Mouse (Mus musculus): ENCODE data around the gene Efcab14. TPM values are rescaled to one million over a fixed set of nuclear protein-coding genes. Genes with fewer than 3 reads are reported as not detected.

Efcab14 gene
- 10 to 100 TPM; 34.0 to 35.3 TPM for total RNA-seq (2021)
- long read RNA-seq, experiment 1, full-length matches to known transcripts = 7 of 10 reads
- long read RNA-seq, experiment 1, partial matches to known transcripts = 0 of 10 reads
- long read RNA-seq, experiment 1, other reads (novel, unspliced or antisense) = 3 of 10 reads
- long read RNA-seq, experiment 2, full-length matches to known transcripts = 6 of 13 reads
- long read RNA-seq, experiment 2, partial matches to known transcripts = 2 of 13 reads
- long read RNA-seq, experiment 2, other reads (novel, unspliced or antisense) = 5 of 13 reads

DNA sequence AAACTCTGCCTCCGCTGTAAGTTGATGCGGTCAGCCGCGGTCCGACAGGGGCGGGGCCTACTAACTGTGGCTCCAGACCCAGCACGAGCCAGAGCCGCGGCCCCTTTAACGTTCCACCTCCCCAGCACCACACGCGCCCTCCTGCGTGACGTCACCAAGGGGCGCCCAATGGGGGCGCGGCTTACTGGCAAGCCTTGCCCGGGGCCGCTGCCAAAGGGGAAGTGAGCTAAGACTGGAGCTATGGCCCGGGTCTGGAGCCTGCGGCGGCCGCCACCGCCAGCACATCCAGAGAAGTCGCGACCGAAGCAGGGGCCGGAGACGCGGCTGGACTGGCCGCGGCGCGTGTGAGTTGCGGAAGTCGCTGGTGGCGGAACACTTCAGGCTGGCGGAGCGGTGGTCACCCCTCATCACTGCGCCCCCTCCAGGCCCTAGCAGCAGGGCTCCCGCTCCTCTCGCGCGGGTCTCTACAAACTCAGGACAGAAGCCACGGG lies at the start of gene Efcab14:
TSS of gene Efcab14 (plus strand) at position 194 of the 491 bp plus-strand sequence.
- DNase-seq = peak; percentile 99
- intact Hi-C loops (cut with DNase I) = loop anchor here (5.0 kb wide), 1 partner anchor 100 kb away; the partner anchor contains the start of gene Mknk1

DNA sequence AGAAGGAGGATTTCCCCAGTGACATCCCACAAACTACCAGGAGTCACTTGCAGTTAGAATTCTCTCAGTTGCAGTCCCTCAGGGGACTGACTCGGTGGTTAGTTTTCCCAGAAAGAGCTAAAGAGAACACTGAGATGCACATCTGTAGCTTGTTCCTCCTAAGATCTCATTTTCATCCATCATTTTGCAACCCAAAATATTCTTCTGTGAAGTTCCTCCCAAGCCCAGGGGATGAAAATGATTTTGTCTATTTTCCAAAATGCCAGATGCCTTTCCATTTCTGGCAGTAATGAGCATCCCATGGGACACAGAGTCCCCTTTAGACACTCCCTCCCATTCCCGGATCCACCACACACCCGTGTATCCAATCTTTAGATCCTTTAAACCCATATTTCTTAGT lies 36.1 kb upstream of the Efcab14 start:
- intact Hi-C loops (cut with DNase I) = no loop called here
- DNase-seq = no peak

DNA sequence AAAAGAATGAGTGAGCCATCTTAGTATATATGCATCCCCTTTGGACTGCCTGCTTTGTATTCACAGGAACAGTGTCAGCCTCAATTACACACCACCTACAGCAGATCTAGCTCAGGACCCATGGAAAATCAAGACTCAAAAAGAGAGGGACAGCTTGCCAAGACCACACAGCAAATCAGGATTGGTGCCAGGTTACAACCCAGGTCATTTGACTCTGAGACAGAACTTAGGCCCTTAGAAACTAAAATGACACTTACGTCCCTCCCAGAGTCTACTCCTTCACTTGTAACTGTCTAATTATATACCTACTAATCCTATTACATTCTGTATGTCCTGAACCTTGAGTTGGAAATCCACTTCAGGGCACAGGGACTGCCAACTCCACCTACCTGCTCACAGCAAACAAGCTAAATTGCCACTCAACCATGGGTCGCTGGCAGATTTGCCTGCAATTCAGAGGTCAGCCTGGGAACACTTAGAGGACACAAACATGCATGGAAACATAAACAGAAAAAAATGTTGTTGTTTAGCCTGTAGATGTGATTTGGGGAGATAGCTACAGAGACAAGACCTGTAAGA lies 33.5 kb upstream of the Efcab14 start:
- intact Hi-C loops (cut with DNase I) = no loop called here
- no peak for DNase-seq

DNA sequence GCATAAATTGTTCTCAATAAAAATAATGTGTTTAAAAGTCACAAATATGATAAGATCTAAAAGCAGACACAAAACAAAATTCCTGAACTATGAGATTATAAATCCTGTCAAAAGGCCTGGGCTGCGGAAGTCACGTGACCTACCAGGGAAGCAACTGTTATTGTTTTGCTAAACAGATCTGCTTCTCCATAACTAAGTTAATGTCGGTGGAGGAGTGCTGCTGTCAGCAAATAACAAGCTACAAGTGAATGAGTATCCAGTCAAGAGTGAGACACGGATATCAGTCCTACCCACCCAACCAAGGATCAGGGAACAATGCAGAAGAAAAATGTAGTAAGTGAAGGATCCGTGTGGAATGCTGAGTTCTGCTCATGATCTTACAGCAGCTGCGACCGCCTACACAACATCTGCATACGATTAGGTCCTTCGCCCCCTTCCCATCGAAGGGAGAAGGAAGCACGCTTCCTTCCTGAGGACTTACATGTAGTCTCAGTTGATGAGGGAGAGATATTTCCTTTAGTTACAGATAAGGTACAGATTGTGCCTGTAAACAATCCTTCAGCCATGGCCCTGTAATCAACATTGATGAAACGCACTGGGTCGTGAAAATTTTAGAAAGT lies 28.5 kb upstream of the Efcab14 start:
- peak; percentile 35 to 49 for DNase-seq
- intact Hi-C loops (cut with DNase I) = loop anchor here (1.0 to 5.0 kb wide), 3 partner anchors 52 to 233 kb away; partner anchors contain the start of gene Cyp4b1

DNA sequence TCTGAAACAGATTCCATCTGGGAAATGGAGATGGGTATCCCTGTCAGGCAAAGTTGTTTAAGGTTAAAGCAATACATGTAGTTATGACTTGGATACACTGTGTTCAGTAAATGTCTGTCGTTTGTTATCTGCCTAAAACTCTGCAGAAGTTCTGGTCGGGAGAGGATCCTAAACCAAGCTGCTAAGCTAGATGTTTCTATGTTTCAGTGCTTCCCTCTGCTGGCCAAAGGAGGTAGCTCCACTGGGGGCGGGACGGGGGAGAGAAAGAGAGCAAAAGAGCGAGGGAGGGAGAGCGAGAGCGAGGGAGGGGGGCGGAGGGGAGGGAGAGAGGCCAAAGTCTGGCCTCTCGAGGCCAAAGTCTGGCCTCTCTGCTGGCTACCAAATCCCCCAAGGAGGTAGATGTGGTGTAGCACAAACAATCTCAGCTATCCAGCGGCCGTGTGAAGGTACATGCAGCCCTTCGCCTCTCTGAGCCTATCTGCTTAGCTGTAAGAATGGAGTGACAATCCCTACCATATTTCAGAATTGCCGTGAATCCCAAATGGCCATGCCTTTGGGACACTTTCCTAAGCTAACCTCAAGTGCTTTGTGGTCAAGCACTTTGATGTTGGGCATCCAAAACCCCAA lies 27.6 kb upstream of the Efcab14 start:
- intact Hi-C loops (cut with DNase I) = loop anchor here (1.0 to 10.0 kb wide), 4 partner anchors 53 to 345 kb away; partner anchors contain the start of gene Cyp4b1
- peak; percentile 87 to 94 for DNase-seq

DNA sequence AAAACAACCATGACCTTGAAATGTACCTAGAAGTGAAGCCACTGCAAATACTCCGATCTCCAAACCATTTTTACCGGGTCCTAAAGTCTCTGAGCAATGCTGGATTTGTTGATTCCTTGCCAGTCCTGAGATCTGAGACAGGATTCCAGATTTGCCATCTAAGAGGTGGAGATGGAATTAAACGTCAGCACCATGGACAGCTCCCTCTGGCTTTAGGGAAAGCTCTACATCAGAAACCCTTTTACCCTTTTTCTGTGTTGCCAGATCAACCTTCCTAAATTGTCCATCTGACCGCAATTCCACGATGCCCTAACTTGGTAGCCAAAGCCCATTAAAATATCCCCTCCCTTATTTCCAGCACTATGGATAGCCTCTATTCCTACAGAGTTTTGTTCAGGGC lies 8.8 kb upstream of the Efcab14 start:
- intact Hi-C loops (cut with DNase I) = no loop called here
- peak; percentile 64 to 74 for DNase-seq

DNA sequence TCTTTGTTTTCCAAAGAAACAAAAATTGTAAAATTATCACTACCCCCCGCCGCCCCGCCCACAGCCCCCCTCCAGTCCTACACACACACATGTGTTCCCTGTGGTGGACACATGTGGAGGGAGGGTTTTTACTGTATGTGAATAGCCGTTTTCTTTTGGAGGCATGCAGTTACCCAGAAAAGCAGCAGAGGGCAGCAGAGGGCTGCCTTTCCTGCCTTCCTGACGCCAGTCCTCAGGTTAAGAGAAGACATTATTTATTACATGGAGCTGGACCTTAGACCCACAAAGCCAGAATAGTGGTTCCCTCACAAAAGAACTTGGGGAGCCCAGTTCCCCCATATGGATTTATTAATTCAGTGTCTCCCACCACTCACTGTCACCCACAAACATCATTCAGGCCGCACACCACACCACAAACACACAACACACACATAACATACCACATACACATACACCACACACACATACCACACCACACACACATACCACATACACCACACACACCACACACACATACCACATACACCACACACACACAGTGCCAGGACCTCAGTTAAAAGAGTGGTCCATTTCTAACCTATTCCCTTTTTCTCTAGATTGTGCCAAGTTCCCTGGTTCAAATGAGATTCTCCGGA lies 5.8 kb upstream of the Efcab14 start:
- intact Hi-C loops (cut with DNase I) = loop anchor here (1.0 to 5.0 kb wide), 3 partner anchors 171 to 249 kb away; no protein-coding TSS in a partner anchor
- DNase-seq = peak; percentile 75 to 80

DNA sequence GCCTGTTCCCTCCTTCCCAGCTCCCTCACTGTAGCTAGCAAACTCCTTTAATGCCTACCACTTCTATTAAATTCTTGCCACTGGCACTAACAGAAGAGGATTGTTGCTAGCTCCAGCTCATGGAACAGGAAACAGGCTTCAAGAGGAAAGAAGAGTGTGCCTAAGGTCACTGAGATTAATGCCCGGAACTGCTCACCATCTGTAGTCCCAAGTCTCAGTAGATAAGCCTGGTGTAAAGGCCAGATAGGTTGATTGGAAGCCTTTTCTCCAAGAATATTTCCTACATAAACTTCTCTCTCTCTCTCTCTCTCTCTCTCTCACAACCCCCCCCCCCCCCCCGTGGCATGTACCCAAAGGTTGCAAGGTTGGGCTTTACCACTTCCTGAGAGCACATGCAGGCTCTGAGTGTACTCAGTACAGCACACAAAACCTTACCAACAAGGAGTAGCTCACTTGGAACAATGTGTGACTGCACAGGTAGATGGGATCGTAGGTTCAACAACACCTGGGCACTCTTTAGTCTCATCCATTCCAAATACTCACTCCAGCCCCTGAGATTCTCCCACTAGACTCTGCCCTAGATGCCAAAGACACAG lies 5.2 kb upstream of the Efcab14 start:
- intact Hi-C loops (cut with DNase I) = loop anchor here (5.0 kb wide), 1 partner anchor 170 kb away; no protein-coding TSS in a partner anchor
- DNase-seq = no peak

DNA sequence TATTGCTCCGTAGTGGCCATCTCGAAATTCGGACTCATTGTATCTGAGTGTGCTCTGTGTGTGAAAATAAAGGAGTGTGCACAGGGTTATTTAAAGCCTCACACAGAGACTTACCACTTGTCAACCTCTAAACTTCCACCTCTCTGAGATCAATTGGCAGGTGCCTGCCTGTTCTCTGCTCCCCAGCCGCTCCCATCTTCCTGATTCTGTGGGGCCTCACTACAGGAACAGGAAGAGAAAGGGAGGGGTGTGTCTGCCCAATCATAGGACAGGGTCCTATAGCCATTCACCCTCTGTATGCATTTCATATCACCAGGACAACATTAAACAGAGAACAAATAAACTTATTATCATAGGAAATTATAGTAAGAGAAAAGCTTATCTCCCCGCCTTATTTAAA lies 3.8 kb upstream of the Efcab14 start:
- intact Hi-C loops (cut with DNase I) = loop anchor here (5.0 kb wide), 1 partner anchor 169 kb away; no protein-coding TSS in a partner anchor
- DNase-seq = no peak

DNA sequence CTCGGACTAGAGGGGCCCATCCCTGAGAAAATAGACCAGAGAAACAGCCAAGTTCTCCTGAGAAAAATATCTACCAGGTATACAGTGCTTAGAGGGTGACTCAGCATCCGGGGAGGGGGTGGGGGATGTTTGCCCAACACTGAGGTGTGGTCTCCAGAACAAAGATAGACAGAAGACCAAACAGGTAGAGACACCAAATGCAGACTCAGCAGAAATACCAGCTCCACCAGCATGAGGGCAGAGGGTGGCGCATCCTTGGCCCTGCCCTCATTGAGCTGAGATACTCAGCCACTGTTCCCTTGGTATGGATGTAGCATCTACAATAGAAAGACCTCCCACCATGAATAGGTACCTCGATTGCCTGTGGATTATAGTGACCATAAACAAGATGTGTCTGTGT lies 2.7 kb upstream of the Efcab14 start:
- intact Hi-C loops (cut with DNase I) = loop anchor here (5.0 kb wide), 2 partner anchors 102 to 167 kb away; partner anchors contain the start of gene Mknk1
- no peak for DNase-seq

DNA sequence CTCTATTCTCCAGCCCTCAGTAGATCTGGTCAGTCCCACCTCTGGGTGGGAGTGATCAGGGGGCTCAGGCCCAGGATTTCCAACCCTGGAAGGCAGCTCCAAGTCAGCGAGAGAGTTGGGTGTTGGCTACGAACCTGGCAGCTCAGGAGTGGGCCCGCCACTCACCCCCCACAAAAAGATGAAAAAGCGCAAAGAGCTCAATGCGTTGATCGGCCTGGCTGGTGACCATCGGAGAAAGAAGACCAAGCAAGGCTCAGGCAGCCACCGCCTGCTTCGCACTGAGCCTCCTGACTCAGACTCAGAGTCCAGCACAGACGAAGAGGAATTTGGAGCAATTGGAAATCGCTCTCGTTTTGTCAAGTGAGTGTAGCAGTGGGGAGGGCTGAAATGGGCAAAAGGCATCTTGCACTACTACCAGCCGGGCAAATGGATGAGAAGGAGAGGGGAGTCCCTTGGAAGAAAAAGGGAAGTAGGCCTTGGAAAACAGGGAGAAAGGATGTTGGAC lies 989 bp downstream of the Efcab14 start:
- DNase-seq = no peak
- intact Hi-C loops (cut with DNase I) = loop anchor here (5.0 kb wide), 1 partner anchor 99 kb away; the partner anchor contains the start of gene Mknk1

DNA sequence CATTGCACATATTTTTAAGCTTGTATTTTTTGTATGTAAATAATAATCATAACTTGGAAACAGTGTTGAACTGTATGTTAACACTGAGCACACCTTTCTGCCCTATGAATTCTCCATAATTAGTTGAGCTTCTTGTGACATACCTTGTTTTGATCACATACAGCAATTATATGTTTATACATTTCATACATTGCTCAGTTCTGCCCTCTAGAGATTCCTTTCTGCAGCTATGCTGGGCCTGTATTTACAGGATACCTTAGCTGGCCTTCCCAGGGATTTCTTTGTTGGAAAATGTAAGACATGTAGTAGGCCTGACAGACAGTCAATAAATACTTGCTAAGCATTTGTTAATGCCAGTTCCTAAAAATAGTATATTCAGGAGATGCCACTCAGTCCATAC lies 5.1 kb downstream of the Efcab14 start:
- intact Hi-C loops (cut with DNase I) = no loop called here
- no peak for DNase-seq

DNA sequence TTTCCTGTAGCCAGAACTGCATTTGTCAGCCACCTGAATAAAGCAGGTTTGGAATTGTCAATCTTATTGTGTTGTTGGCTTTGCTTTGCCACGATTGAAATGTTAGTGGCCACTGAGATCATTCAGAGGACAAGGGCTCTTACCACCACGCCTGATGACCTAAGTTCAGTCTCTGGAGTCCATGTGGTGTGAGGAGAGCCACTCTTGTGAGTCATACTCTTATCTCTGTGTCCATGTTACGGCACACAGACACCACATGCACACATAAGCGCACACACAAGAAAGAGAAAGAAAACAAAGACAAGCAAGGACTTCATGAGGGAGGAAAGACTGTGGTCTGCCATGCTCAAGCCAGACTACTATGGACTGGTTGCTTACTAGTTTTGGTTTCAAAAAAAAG lies 5.6 kb downstream of the Efcab14 start:
- intact Hi-C loops (cut with DNase I) = no loop called here
- no peak for DNase-seq

DNA sequence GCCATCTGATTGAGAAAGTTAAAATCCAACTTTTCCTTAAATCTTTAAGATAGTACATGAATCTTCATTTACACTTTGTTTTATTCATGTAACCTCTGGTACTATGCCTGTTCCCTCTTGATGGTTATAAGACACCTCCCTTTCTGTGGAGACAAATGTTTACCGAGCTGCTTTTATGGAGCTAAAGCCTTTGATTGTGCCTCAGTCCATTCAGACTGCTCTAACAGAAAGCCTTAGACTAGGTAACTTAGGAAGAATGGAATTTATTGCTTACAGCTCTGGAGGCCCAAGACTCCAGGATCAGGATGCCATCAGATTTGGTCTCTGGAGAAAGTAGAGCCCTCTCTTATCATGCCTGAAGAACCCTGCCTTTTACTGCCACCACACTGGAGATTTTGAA lies 10.6 kb downstream of the Efcab14 start:
- intact Hi-C loops (cut with DNase I) = no loop called here

DNA sequence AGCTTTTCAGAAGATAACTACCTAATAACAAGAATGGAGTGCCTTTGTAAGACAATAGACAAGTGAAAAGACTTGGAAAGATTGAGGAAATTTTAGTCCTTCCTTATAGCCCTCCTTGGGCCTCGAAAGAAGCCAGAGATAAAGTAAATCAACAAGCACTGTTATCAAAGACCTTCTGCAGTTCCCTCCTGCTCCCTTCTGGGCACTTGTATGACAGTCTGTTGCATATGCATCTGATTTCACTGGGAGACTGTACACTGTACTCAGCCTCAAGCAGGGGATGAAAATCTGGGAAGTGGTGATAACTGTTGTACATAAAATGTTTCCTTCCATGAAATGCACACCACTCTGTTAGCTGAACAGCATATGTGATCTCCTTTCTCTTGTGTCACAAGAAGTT lies 11.8 kb downstream of the Efcab14 start:
- intact Hi-C loops (cut with DNase I) = no loop called here
- no peak for DNase-seq

More for the DNA sequence above, 10.6 kb downstream of the Efcab14 start:
- DNase-seq = no peak

DNA sequence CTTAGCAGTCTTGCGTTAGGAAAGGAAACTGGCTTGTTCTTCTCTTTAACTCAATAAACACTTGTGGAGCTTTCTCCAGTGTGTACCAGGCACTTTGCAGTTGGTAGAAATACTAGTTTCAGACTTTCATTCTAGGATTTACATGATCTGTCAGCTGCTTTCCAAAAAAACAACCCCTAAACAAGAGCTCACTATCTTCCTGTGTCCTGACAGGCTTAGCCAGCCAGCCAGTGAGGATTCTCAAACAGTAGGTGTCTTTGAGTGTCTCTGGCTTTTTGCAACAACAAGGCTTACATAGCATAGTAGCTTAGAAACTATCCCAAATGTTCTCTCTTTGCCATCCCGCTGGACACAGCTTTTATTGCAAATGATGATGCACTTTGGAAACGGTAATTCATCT lies 16.6 kb downstream of the Efcab14 start:
- DNase-seq = no peak
- intact Hi-C loops (cut with DNase I) = no loop called here

DNA sequence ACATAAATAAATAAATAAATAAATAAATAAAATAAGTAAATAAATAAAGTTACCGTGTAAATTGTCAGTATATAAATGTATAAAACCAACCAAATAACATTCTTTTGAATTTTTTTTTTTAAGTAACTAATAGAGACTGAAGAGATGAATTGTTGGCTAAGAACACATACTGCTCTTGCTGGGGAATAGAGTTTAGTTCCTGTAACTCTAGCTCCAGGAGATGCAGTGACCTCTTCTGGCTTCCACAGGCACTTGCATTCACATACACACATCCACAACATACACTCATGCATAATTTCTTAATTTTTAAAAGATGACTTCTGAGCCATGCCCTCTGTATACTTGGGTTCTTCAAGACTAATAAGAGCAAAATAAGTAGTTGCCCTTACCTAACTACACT lies 17.3 kb downstream of the Efcab14 start:
- DNase-seq = no peak
- intact Hi-C loops (cut with DNase I) = no loop called here

DNA sequence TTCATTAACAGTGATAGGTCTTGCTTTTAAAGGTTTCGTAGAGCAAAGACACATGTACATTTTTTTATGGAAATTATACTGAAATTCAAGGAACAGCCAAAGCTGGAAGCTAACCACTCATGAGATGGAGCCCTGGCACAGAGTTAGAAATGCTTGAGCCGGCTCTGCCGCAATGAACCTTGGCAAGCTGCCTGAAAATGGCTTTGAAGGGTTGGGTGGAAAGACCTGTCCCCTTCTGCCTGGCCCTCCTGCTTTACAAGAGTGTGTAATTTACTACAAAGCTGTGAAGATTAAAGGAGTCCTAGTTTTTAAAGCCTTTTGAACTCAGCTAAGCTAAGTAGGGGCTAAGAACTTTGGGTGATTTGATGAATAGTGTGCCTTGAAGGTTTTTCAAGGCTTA lies 23.7 kb downstream of the Efcab14 start:
- intact Hi-C loops (cut with DNase I) = no loop called here
- DNase-seq = peak; percentile 15 to 48

DNA sequence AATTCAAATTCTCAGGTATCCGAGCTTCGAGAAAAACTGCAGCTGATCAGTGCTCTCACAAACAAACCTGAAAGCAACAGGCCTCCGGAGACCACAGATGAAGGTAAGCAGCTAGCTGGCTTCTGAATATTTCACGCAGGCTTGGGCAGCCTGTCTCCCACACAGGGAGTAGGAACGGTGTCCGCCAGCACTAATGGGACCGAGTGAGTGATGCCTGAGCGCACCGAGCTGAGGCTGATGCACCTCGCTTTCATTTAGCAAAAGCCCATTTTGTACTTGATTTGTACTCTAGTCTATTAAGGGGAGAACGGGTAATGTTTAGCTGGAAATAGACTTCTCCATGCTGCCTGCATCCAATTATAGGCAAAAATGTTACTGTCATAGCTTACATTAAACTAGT lies 27.0 kb downstream of the Efcab14 start:
- intact Hi-C loops (cut with DNase I) = no loop called here
- no peak for DNase-seq

Measured in heart, postnatal 14 days (tissue).